Mouse (Mus musculus) cortical plate, adult 2 months (tissue): Measurements from ENCODE around the gene Epb41l3. TPM values are rescaled to one million over a fixed set of nuclear protein-coding genes. Genes with fewer than 3 reads are reported as not detected.

Experiments
- H3K27ac ChIP-seq: fragments of 200-500 bp; 2 replicates; pipeline ENCODE4 v1.5.1; 2012; ENCODE audit warnings: low read length, control low read depth, inconsistent platforms; ENCODE audit not compliant: insufficient read depth
- H3K4me1 ChIP-seq: fragments of 200-500 bp; 2 replicates; pipeline ENCODE4 v1.6.1; 2011; ENCODE audit warnings: low read length; ENCODE audit not compliant: control insufficient read depth, insufficient read depth
- H3K4me3 ChIP-seq: fragments of 200-500 bp; 2 replicates; pipeline ENCODE4 v1.5.1; 2011; ENCODE audit warnings: mild to moderate bottlenecking, low read length, control low read depth; ENCODE audit not compliant: insufficient read depth
- CTCF ChIP-seq: fragments of 200-500 bp; IDR thresholded peaks from 2 replicates; pipeline ENCODE4 v1.5.1; 2011; ENCODE audit warnings: mild to moderate bottlenecking, control low read depth, low read length; ENCODE audit not compliant: insufficient read depth; ENCODE audit errors: extremely low read depth
- POLR2A ChIP-seq: fragments of 200-500 bp; IDR thresholded peaks from 2 replicates; pipeline ENCODE4 v1.6.1; 2011; ENCODE audit warnings: mild to moderate bottlenecking, low read length, control low read depth; ENCODE audit not compliant: insufficient read depth; ENCODE audit errors: extremely low read depth
- polyA plus RNA-seq: library from polyadenylated mRNA; depleted of rRNA; stranded (reverse); fragments of >200 nt; gene quantifications from 2 replicates; pipeline ENCODE4 v1.2.3, GENCODE M21; 2012

The Epb41l3 gene
- polyA plus RNA-seq, 1 experiment: 124 TPM

- H3K4me1 ChIP-seq: peaks cover 5% of the 10 kb centered on the region
- TF ChIP-seq CTCF: no peak
- no peak for TF ChIP-seq POLR2A
- no peak overlapping the region for H3K4me3 ChIP-seq
- H3K27ac ChIP-seq: no peak overlapping the region
Measured at GRCm38 (mm10) chr17:69150826-69151225, 75.3 kb downstream of the Epb41l3 start.

GRCm38 (mm10) chr17:69151281-69151680, 75.8 kb downstream of the Epb41l3 start:
- no peak for TF ChIP-seq CTCF
- no peak for TF ChIP-seq POLR2A
- Histone ChIP-seq H3K27ac (no peak overlapping the region), H3K4me3 (no peak overlapping the region), H3K4me1 (peaks cover 5% of the 10 kb centered on the region)

GRCm38 (mm10) chr17:69155034-69155433, 79.6 kb downstream of the Epb41l3 start:
- Histone ChIP-seq H3K4me1 (peaks cover 5% of the 10 kb centered on the region), H3K4me3 (no peak overlapping the region), H3K27ac (no peak overlapping the region)
- TF ChIP-seq POLR2A (no peak), CTCF (no peak)

- peak overlapping the region; percentile 98 for H3K27ac ChIP-seq
- TF ChIP-seq POLR2A (no peak), CTCF (no peak)
- peak overlapping the region; percentile 86 for H3K4me3 ChIP-seq
- H3K4me1 ChIP-seq: peaks cover 5% of the 10 kb centered on the region
Measured at GRCm38 (mm10) chr17:69156522-69157100, 81.1 kb downstream of the Epb41l3 start.

- peak overlapping the region; percentile 98 for H3K27ac ChIP-seq
- peaks cover 5% of the 10 kb centered on the region for H3K4me1 ChIP-seq
- no peak for TF ChIP-seq CTCF
- TF ChIP-seq POLR2A: no peak
- H3K4me3 ChIP-seq: peak overlapping the region; percentile 86
Measured at GRCm38 (mm10) chr17:69157101-69157808, 81.8 kb downstream of the Epb41l3 start.

GRCm38 (mm10) chr17:69157809-69158185, 82.3 kb downstream of the Epb41l3 start:
- TF ChIP-seq CTCF (no peak), POLR2A (no peak)
- Histone ChIP-seq H3K4me3 (peak overlapping the region; percentile 86), H3K4me1 (peaks cover 5% of the 10 kb centered on the region), H3K27ac (no peak overlapping the region)

- peak overlapping the region; percentile 86; the same call in 1 of the 2 replicates for H3K4me3 ChIP-seq
- peaks cover 5% of the 10 kb centered on the region for H3K4me1 ChIP-seq
- H3K27ac ChIP-seq: no peak overlapping the region
- TF ChIP-seq POLR2A (no peak), CTCF (no peak)
Measured at GRCm38 (mm10) chr17:69158690-69159089, 83.2 kb downstream of the Epb41l3 start.

- Histone ChIP-seq H3K27ac (no peak overlapping the region), H3K4me3 (no peak overlapping the region), H3K4me1 (no peaks in the 10 kb centered on the region; the same call in none of the 2 replicates)
- TF ChIP-seq CTCF (no peak), POLR2A (no peak)
Measured at GRCm38 (mm10) chr17:69162731-69163130, 87.2 kb downstream of the Epb41l3 start.

- TF ChIP-seq POLR2A: no peak
- TF ChIP-seq CTCF: no peak
- Histone ChIP-seq H3K4me3 (0 out of 2 replicates have a peak overlapping the region, but pooled peaks have one; percentile 4), H3K27ac (no peak overlapping the region), H3K4me1 (peaks cover 1% of the 10 kb centered on the region; the same call in 1 of the 2 replicates)
Measured at GRCm38 (mm10) chr17:69176949-69177501, 101.5 kb downstream of the Epb41l3 start.

- no peak overlapping the region for H3K27ac ChIP-seq
- H3K4me3 ChIP-seq: no peak overlapping the region
Measured at GRCm38 (mm10) chr17:69177954-69178353, 102.5 kb downstream of the Epb41l3 start.

More at GRCm38 (mm10) chr17:69177954-69178353, 102.5 kb downstream of the Epb41l3 start:
- TF ChIP-seq CTCF: no peak
- TF ChIP-seq POLR2A: no peak
- H3K4me1 ChIP-seq: peaks cover 1% of the 10 kb centered on the region; the same call in 1 of the 2 replicates
